Mouse (Mus musculus) megakaryocyte progenitor cell, adult 5-6 weeks (primary cell): ENCODE measurements around the gene Usp7. TPM values are rescaled to one million over a fixed set of nuclear protein-coding genes. Genes with fewer than 3 reads are reported as not detected.
"Not testable (repeated sequence)": the region's sequence is repeated elsewhere in the genome, so short reads cannot be mapped to it uniquely, and the experiment has no call there.

Source experiments
- ATAC-seq: replicated peaks from 2 replicates; pipeline ENCODE4 v1.8.0; 2016; ENCODE audit warnings: mild to moderate bottlenecking, moderate TSS enrichment, inconsistent platforms; ENCODE audit not compliant: poor library complexity
- total RNA-seq, 2 experiments: library from RNA; stranded (forward) in 1 of 2; stranded (reverse) in 1 of 2; fragments of 157-497, 149-512 nt in 1 of 2; fragments of 200-1000 nt in 1 of 2; gene quantifications; 2 replicates each; pipeline versions ENCODE4 v1.2.3 to v1.2.4; 2015 to 2017

Gene Usp7
- total RNA-seq, 2 experiments from 2014 or later, result 135 to 167 TPM

DNA sequence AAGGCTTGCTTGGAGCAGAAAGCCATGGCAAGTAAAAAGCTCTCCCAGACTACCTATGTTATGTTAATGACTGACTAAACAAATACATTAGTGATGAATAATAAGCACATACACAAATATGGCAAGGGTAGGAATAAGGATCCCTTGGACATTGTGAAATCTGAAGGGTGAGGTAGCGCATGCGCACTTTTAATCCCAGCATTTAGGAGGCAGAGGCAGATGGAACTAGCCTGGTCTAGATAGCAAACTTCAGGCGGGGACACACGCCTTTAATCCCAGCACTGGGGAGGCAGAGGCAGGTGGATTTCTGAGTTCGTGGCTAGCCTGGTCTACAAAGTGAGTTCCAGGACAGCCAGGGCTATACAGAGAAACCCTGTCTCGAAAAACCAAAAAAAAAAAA lies 34.5 kb downstream of the Usp7 start:
- not testable (repeated sequence) for ATAC-seq

DNA sequence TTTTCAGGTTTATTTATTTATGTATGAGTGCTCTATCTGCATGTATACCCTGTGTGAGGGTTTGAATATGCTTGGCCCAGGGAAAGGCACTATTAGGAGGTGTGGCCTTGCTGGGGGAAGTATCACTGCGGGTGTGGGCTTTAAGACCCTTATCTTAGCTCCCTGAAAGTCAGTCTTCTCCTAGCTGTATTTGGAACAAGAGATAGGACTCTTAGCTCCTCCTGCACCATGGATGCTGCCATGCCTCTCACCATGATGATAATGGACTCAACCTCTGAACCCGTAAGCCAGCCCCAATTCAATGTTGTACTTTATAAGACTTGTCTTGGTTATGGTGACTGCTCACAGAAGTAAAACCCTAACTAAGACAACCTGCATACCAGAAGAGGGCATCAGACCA lies 39.8 kb downstream of the Usp7 start:
- ATAC-seq, result peak; percentile 53

DNA sequence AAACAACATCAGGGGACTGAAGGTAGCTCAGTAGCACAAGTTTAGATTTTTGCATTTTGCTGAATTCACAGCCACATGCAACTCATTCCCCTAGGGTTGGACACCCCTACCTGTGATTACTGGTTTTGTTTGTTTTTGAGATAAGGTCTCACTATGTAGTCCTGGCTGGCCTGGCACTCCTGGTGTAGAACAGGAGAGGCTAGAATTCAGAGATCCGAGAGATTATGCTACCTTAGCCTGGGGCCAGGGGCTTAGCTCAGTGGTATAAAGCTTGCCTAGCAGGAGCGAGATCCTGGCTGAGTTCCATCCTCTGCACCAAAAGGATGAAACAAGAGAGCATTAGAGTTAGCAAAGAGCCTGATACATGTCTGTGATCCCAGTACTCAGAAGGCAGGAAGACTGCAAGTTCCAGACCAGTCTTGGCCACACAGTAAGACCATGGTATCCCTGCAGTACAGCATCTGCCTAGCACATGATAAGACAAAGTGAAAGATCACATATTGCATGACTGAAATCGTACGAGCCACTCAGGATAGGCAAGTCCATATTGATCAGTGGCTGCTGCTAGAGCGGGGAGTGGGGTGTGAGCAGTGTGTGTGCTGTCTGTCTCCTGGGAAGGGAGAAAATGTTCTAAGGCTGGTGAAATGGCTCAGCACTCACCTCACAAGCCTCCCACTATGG lies 40.4 kb downstream of the Usp7 start:
- ATAC-seq, result peak; percentile 47

DNA sequence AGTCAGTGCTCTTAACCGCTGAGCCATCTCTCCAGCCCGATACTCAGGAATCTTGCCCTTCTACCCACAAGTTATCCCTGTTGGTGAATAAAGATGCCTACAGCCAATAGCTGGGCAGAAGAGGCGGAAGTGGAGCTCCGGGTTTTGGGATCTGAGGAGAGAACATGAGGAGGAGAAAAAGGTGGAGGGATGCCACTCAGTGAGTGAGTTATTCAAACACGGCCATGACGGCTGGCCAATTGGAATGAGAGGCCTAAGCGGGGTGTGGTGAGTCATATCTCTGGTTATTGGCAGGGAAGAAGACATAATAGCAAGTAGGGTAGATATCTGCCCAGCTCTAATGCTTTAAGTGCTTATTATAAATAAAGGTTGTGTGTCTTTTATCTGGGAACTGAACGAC lies 43.2 kb downstream of the Usp7 start:
- no peak for ATAC-seq

DNA sequence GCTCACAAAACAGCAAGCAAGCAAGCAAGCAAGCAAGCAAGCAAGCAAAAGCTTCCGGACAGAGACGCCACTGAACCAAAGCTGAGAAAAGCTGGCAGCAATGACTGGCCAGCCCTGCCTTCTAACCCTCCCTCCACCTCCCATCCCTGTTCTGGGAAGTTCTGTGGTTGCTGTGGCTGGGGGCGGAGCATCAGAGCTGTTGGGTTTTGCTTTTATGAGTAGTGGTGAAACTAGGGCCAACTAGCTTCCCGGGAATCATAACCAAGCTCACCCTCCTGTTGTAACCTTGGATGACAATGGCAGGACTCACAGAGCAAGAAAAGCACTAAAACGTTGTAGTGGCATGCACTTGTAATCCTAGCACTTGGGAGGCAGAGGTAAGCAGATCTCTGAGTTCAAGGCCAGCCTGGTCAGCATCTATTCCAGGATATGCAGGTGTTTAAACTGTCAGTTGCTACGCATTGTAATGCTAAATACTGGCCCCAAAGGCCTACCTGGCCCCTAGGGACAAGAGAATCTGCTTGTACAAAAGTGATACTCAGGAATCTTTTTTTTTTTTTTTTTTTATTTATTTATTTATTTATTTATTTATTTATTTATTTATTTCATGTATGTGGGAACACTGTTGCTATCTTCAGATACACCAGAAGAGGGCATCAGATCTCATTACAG lies 43.8 kb downstream of the Usp7 start:
- ATAC-seq, result peak; percentile 55

DNA sequence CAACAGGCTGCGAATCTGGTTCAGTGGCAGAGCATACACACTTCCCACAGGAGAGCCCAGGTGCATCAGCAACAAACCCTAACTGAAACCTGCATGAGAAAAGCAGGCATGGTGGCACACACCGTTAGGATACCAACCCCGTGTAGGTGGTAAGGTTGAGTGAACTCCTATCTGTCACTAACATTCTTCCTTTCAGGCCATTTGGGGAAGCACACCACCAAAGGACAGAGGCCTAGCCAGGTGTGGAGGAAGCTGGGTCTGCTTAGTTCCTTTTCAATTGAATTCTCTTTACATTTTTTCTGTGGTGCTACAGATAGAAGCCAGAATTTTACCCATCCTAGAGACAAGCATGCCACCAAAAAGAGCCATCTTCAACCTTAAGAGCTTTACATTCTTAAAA lies 44.3 kb downstream of the Usp7 start:
- peak; percentile 20; the same call in 1 of the 2 replicates for ATAC-seq

DNA sequence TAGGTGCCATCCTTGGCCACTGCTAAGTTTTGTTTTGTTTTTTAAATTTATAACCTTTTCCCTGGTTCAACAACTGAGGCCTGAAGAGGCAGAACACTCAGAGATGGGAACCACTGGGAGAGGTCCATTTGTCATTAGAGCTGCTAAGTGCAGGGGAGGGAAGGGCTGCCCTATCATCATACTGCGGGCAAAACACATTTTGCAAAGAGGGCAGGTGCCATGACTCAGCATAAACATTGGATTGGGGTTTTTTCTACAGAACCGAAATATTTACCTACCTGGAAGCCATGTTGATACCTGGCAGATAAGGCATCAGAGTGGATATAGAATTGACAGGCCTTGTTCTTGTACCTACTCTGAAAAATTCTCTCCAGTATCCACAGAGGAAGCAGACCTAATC lies 45.6 kb downstream of the Usp7 start:
- ATAC-seq, result peak; percentile 45

DNA sequence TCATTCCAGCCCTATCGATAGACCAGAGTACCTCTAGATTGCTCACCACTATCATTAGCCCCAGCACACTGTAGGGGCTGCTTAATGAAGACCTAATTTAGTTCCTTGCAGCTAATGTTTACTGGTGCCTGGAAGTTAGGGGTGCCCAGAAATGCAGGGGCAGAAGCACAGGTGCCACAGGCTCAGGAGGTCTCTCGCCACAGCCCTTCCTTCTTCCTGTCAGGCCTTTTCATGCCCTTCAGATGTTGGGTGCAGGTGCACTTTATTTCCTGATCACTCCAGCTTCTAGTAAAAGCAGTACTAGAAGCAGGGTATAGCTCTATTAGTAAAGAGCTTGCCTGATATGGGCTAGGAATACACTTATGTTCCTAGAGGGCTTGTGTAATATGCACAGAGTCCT lies 46.4 kb downstream of the Usp7 start:
- ATAC-seq, result no peak

DNA sequence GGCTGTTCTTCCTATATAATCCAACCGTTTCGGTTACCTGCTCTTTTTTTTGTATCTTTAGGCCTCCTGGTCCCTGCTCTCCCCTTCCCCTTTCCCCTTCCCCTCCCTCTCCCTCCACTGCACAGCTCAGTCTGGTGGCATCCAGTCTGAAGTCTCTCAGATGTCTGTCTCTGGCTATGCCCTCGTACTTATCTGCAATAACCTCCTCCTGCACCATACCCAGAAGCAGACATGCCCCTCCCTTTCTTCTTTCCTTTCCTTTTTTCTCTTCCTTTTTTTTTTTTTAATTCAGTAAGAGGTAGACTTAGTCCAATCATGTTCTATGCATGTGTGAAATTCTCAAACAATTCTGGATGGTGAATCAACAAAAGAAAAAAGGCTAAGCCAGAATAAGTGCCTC lies 48.1 kb downstream of the Usp7 start:
- ATAC-seq, result 0 out of 2 replicates have a peak, but pooled peaks have one; percentile 18

DNA sequence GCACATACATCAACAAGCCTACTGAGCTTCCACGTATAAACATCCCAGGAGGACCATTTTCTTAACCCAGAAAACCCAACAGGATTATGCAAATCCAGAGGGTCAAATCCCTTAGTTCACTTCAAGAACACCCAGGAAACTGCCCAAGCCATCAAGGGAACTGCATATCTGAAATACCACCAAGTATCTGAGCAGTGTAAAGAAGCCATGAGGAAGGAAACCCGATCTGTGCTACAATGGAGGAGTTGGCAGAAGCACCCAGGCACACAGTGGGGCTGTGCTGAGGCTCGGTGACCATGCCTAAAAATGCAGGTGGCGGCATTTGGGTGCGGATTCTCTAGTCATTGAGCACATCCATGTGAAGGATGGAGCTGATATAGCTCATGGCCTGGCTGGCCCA lies 50.4 kb downstream of the Usp7 start:
- ATAC-seq, result no peak

DNA sequence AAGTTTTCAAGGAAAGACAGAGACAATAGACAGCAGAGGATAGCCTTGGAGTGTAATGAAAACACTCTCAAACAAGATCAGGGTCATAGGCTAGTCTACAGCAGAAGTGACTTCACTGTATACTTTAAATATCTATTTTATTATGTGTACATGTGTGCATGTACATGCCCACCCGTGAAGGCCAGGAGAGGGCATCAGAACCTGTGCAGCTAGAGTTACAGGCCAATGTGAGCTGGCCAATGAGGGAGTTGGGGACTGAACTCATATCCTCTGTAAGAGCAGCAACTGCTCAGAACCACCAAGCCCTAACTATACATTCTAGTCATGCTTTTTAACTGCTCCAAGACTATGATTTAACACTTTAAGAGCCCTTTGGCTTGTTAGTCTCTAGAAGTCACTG lies 51.0 kb downstream of the Usp7 start:
- ATAC-seq, result peak; percentile 38

DNA sequence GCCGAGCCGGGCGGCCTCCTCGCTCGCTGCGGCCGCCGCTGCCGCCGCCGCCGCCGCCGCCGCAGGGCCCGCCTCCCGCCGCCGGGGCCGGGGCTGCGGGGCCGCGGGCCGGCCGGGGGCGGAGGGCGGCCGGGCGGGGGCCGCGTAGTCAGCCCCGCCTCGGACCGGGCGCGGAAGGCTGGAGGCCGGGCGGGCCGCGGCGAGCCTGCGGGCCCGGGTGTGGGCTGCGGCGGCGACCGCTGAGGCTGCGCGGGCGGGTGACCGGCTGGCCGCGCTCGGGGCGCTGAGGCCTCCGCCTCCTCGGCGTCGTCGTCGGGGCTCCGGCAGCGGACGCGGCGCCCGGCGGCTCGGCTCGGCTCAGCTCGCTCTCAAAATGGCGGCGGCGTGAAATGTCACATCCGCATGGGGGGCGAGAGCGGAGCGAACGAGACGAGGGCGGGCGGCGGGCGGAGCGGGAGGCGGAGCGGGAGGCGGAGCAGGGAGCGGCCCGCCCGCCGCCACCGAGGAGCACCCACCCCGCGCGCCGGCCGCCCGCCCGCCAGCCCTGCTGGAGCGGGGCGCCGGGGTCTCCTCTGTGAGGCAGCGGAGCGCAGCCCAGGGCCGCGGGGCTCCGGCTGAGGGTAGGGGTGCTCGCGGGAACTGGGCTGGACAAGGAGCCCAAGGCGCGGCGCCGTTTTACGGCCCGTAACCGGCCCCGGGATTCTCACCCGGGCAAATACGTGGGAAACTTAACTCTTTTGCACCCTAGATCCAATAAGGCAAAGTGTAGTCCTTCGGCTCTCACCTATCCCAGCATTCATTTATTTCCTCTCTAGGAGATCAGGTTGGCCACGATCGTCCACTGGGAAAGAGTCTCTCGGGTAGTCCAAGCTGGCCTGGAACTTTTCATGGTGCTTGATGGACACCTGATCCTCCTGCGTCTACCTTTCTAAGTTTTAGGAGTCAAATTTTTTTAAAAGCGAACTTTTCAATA lies 53.3 kb downstream of the Usp7 start:
- peak; percentile 81 for ATAC-seq

DNA sequence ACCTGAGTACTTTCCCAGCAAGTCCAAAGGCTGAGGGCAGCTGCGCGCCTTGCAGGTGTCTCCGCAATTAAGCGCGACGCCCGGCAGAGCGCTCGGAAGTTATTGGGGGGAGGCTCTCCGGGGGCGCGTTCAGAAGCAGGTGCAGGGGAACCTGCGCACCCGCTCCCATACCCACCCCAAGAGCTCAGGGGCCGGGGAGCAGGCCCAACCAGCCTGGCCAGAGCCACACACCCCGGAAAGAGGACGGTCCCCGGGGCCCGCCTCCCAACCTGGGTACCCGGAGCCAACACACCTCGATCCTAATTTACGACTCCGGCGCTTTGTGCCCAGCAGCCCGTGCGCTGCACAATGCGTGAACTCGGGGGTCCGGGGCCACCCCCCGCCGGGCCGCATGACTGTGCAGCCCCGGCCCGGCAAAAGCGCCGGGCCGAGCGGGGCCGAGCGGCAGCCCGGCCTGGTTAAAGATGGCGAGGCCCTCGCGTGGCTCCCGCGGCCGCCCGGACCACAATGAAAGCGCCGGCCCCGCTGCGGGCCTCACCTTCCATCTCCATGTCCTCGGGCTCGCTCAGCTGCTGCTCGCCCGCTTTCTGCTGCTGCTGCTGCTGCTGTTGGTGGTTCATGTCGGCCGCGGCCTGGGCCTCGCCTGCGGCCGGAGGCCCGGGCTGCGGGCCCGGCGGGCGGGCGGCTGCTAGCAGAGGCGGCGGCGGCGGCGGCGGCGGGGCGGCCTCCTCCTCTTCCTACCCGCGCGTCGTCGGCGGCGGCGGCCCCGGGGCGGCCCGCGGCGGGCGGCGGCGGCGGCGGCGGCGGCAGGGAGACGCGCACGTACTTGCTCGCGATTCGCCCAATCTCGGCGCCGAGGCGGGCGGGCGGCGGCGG lies 54.2 kb downstream of the Usp7 start:
- ATAC-seq, result no peak

DNA sequence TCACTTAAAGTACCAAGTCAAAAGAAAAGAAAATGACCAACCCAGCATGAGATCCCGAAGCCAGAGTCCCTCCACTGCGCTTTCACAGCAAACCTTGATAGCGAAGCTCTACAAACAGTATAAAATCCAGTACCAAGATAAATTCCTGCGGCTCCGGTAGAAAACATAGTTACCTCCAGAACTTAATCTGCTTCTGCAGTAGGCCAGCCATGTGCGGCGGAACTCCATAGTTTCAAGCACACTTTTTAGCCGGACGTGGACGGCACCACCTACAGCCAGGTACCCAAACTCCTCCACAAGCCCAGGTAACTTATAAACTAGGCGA lies 54.8 kb downstream of the Usp7 start:
- no peak for ATAC-seq

DNA sequence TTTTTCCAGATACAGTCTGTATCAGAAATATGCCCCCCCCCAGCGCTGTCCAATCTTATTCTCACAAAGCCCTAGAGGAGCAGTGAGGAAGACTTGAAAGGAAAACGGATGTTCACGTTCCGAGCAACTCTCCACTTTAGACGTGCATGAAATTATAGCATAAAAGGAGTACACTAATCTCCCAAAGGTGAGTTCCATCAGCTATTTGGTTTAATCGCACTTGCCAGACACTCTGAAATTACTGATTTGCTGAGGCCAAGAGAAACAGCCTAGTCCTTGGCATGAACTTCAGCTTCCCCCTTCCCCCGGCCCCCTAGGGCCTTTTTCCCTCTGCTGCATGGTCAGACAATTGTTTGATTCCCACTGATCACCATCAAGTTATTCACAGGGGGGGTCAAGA lies 55.4 kb downstream of the Usp7 start:
- no peak; the same call in 1 of the 2 replicates for ATAC-seq

DNA sequence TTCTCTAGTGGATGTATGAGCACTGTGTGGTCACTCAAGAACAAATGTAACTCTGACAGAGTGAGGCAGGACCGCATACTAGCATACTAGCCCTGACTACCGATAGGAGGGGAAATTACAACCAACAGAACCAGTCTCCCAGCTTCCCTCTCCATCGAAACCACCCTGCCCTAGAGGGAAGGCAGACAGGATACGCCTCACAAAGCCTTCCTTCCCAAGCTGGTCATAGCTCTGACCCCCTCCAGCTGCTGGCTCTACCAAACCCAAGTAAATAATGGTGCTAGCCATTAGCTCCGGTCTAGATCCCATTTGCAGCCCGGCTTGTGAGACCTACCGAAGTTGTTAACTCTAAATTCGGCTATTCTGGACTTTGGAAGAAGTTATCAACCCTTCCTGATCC lies 56.1 kb downstream of the Usp7 start:
- ATAC-seq, result peak; percentile 45

DNA sequence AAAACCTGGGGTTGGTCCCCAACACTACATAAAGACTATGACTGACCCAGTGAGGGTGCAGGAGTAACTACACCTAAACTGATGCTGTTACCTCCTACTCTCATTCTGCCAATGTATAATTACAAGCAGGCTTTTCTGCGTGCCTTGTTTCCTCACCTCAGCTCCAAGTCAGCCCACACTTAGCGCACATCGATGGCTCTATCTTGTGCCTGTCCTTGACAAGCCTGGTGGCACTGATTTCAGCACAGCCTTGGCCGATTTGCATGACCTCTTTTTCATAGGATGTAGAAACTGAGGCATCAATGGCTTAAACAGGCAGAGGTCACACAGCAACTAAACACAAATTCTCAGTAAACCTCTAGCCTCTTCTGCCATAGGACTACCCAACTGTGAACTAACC lies 57.4 kb downstream of the Usp7 start:
- no peak for ATAC-seq

DNA sequence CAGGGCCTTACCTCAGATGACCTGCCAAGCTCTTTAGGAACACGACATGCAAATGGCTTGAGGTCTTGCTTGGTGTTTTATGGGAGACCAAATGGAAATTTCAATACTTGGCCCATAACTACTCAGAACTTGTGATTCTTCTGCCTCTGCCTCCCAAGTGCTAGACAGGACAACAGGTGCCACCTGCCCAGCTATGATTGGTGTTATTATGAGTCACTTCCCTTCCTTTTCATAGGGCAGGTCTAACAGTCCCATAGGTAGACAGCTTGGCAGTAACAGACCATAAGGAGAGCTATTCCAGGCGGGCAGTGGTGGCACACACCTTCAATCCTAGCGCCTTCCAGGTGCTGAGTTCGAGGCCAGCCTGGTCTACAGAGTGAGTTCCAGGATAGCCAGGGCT lies 58.5 kb downstream of the Usp7 start:
- ATAC-seq, result no peak

DNA sequence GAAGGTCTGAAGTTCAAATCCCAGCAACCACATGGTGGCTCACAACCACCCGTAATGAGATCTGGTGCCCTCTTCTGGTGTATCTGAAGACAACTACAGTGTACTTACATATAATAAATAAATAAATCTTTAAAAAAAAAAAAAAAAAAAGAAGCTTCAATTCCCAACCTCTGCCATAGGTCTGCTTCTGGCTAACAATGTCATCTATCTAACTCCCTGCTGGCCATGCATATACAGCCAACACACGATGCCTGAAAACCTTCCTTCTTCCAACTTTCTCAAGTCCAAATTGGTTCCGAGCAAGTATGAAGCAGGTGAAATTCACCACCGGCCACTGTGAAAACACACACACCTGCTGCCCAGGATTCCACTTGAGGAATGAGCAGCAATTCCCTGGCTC lies 59.7 kb downstream of the Usp7 start:
- ATAC-seq, result not testable (repeated sequence)

DNA sequence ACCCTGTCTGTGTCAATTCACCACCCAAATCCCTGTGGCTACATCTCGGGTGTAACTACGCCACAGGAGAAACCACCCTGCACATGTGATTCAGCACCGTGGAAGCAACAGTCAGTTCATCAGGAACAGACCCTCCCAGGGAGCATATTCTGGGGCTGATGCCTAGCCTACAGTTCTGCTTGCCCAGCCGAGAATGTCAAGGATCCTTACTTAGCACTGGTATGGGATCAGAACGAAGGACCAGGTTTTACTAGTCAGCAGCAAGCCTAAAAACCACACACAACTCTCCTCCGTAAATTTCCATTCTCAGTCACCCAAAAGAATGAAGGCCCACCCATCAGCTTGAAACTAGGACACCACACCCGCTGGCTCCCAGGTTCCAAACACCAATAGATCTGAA lies 60.5 kb downstream of the Usp7 start:
- ATAC-seq, result no peak
